ENCODE assay signal across 8 mouse cellular contexts in genomic region chr13:23738677-23739068, GRCm38 (mm10). TPM values are rescaled to one million over a fixed set of nuclear protein-coding genes. Genes with fewer than 3 reads are reported as not detected.
A peak's percentile ranks its signal among the peaks of the same experiment; 100 is the strongest.
DNase-seq lines count a peak whose midpoint lies in the region; ATAC-seq and TF ChIP-seq lines count a peak whose summit lies in the region.

Gene Hist1h1c (plus strand): TSS chr13:23738808.

- TF ChIP-seq CTCF in C2C12 (IDR thresholded peaks at IDR 0.05; ENCODE audit: control insufficient read depth, insufficient read depth, insufficient read length) = no peak
- no peak for TF ChIP-seq CTCF in brain, embryonic 14.5 days (IDR thresholded peaks at IDR 0.05; ENCODE audit: borderline replicate concordance, extremely low read depth, insufficient read depth, insufficient read length)
- no peak; the same call in 1 of the 2 replicates for TF ChIP-seq CTCF in liver, adult 2 months (IDR thresholded peaks at IDR 0.05; ENCODE audit: low read depth, low read length)

- H3K4me2 ChIP-seq in heart, embryonic 11.5 days = peak within 1 kb of the TSS; percentile 95
- H3K4me2 ChIP-seq in kidney, embryonic 16.5 days (replicated peaks; ENCODE audit: low read depth, low read length) = peak within 1 kb of the TSS; percentile 84

- H3K9ac ChIP-seq in heart, embryonic 11.5 days (ENCODE audit: low read depth, low read length) = peak within 1 kb of the TSS; percentile 96
- H3K9ac ChIP-seq in kidney, embryonic 16.5 days (replicated peaks; ENCODE audit: low read length) = peak within 1 kb of the TSS; percentile 82
- H3K9ac ChIP-seq in liver, adult 2 months (ENCODE audit: low read depth, low read length) = peak within 1 kb of the TSS; percentile 67

- H3K27ac ChIP-seq in heart, embryonic 11.5 days (ENCODE audit: low read depth, low read length) = peak within 1 kb of the TSS; percentile 100
- peak within 1 kb of the TSS; percentile 99 for H3K27ac ChIP-seq in kidney, embryonic 16.5 days (ENCODE audit: low read length)
- peak within 1 kb of the TSS; percentile 68 for H3K27ac ChIP-seq in liver, adult 2 months (replicated peaks; ENCODE audit: insufficient read depth, low read depth, low read length)

- H3K79me2 ChIP-seq in C2C12 (ENCODE audit: control insufficient read depth, insufficient read depth) = no peaks in the 10 kb centered on the region
- H3K79me2 ChIP-seq in liver, adult 2 months (ENCODE audit: control insufficient read depth, insufficient read depth, low read length) = no peaks in the 10 kb centered on the region

- no peaks in the 10 kb centered on the region for H3K27me3 ChIP-seq in C2C12 (ENCODE audit: control insufficient read depth, insufficient read depth, insufficient read length)
- H3K27me3 ChIP-seq in erythroblast, embryonic 14.5 days (ENCODE audit: control insufficient read depth) = no peaks in the 10 kb centered on the region
- H3K27me3 ChIP-seq in heart, embryonic 11.5 days (ENCODE audit: control insufficient read depth, insufficient read depth, low read length) = no peaks in the 10 kb centered on the region
- no peaks in the 10 kb centered on the region for H3K27me3 ChIP-seq in kidney, embryonic 16.5 days (ENCODE audit: insufficient read depth, low read length)
- H3K27me3 ChIP-seq in liver, adult 2 months (ENCODE audit: control insufficient read depth, insufficient read depth, low read length) = no peaks in the 10 kb centered on the region

- H3K36me3 ChIP-seq in C2C12 (ENCODE audit: control insufficient read depth, insufficient read depth) = no peaks in the 10 kb centered on the region
- H3K36me3 ChIP-seq in erythroblast, embryonic 14.5 days (ENCODE audit: control insufficient read depth) = peaks cover 5% of the 10 kb centered on the region
- no peaks in the 10 kb centered on the region for H3K36me3 ChIP-seq in heart, embryonic 11.5 days (ENCODE audit: control insufficient read depth, insufficient read depth, low read length)
- H3K36me3 ChIP-seq in kidney, embryonic 16.5 days (ENCODE audit: insufficient read depth, low read length) = no peaks in the 10 kb centered on the region
- H3K36me3 ChIP-seq in liver, adult 2 months (ENCODE audit: control insufficient read depth, insufficient read depth, low read length) = no peaks in the 10 kb centered on the region

- no peaks in the 10 kb centered on the region for H3K9me3 ChIP-seq in erythroblast, embryonic 14.5 days (ENCODE audit: control insufficient read depth, low read length)
- H3K9me3 ChIP-seq in heart, embryonic 11.5 days (replicated peaks; ENCODE audit: control insufficient read depth, low read length) = no peaks in the 10 kb centered on the region
- H3K9me3 ChIP-seq in kidney, embryonic 16.5 days (ENCODE audit: low read length) = no peaks in the 10 kb centered on the region

- ATAC-seq in heart, embryonic 11.5 days (replicated peaks; ENCODE audit: insufficient number of reproducible peaks, low FRiP score, low TSS enrichment) = peak; percentile 93
- ATAC-seq in kidney, embryonic 16.5 days (ENCODE audit: low FRiP score, low TSS enrichment) = peak; percentile 95
- ATAC-seq in monocyte, adult 5-6 weeks (replicated peaks; ENCODE audit: insufficient number of reproducible peaks, low FRiP score, low TSS enrichment, poor library complexity, severe bottlenecking) = peak; percentile 78

- DNase-seq in brain, embryonic 14.5 days (ENCODE audit: low read depth) = peak; percentile 97
- peak; percentile 64 for DNase-seq in liver, adult 2 months (ENCODE audit: extremely low read depth, low read depth, low spot score)
- peak; percentile 93 to 95 for DNase-seq in spleen, postnatal 36 days (ENCODE audit: low spot score in 2 of 2)

- WGBS in heart, embryonic 11.5 days (ENCODE audit: insufficient replicate concordance) = 0% methylated on average over 34 of the region's 38 CpGs
- under 1% methylated on average over 32 of the region's 38 CpGs for WGBS in kidney, embryonic 16.5 days
- WGBS in liver, adult 2 months = under 1% methylated on average over 38 of the region's 38 CpGs

- peak; percentile 83; the same call in 1 of the 2 replicates for TF ChIP-seq POLR2A in brain, embryonic 14.5 days (IDR thresholded peaks at IDR 0.05; ENCODE audit: borderline replicate concordance, extremely low read depth, insufficient read depth, insufficient read length, poor library complexity, severe bottlenecking)
- TF ChIP-seq POLR2A in liver, adult 2 months (IDR thresholded peaks at IDR 0.05; ENCODE audit: extremely low read depth, insufficient read depth, low read length) = peak; percentile 98

- H3ac ChIP-seq in C2C12 (ENCODE audit: control insufficient read depth, insufficient read length, low read depth) = peak within 1 kb of the TSS; percentile 49

- H3K4me1 ChIP-seq in erythroblast, embryonic 14.5 days (ENCODE audit: control insufficient read depth) = peaks cover 41% of the 10 kb centered on the region
- H3K4me1 ChIP-seq in heart, embryonic 11.5 days (ENCODE audit: control insufficient read depth, insufficient read depth, low read length) = peaks cover 4% of the 10 kb centered on the region; the same call in 1 of the 2 replicates
- H3K4me1 ChIP-seq in kidney, embryonic 16.5 days (ENCODE audit: insufficient read depth, low read length) = peaks cover 13% of the 10 kb centered on the region
- H3K4me1 ChIP-seq in liver, adult 2 months (ENCODE audit: control insufficient read depth, insufficient read depth, low read length) = peaks cover 4% of the 10 kb centered on the region; the same call in 1 of the 2 replicates

- H3K4me3 ChIP-seq in C2C12 (ENCODE audit: insufficient read depth, poor library complexity, severe bottlenecking) = peak within 1 kb of the TSS; percentile 38
- H3K4me3 ChIP-seq in erythroblast, embryonic 14.5 days (replicated peaks) = peak within 1 kb of the TSS; percentile 71
- peak within 1 kb of the TSS; percentile 69 for H3K4me3 ChIP-seq in heart, embryonic 11.5 days (ENCODE audit: low read depth, low read length)
- peak within 1 kb of the TSS; percentile 58 for H3K4me3 ChIP-seq in kidney, embryonic 16.5 days (ENCODE audit: low read length)
- H3K4me3 ChIP-seq in liver, adult 2 months (ENCODE audit: insufficient read depth, low read depth, low read length) = peak within 1 kb of the TSS; percentile 63

- peaks cover 1% of the 10 kb centered on the region for H3K79me3 ChIP-seq in C2C12 (ENCODE audit: low read depth)

TF ChIP-seq in C2C12, 6 proteins besides CTCF, POLR2A, EP300 and RAD21:
- TF ChIP-seq FOSL1 (IDR thresholded peaks at IDR 0.05; ENCODE audit: insufficient read depth, low read length, poor library complexity, severe bottlenecking) (no peak), CEBPB (IDR thresholded peaks at IDR 0.05; ENCODE audit: low read depth) (no peak), MYOG (IDR thresholded peaks at IDR 0.05; ENCODE audit: control insufficient read depth, extremely low read depth, insufficient read length) (no peak), MAX (IDR thresholded peaks at IDR 0.05) (no peak)

RNA-seq across cellular contexts. Expression of gene Hist1h1c, which starts in this region (rescaled TPM):
- polyA plus RNA-seq in C2C12 (2012; fragmentation: generic; extraction: Trizol) = 45.9 TPM
- polyA plus RNA-seq in brain, embryonic 14.5 days (2012; rRNA removed) = 12.1 and 16.0 TPM in 2 replicates
- polyA plus RNA-seq in erythroblast, embryonic 14.5 days (2012) = 54.6 and 94.3 TPM in 2 replicates
- 24.6 TPM in 2 replicates for polyA plus RNA-seq in heart, embryonic 11.5 days (2014; fragmentation: Nextera tagmentation; extraction: Ambion mirVana)
- polyA plus RNA-seq in kidney, embryonic 16.5 days (2015; fragmentation: Nextera tagmentation; extraction: Ambion mirVana) = 25.6 and 28.3 TPM in 2 replicates
- total RNA-seq in liver, adult 2 months (2014; rRNA removed) = 43.6 and 68.1 TPM in 2 replicates
- 20.9 and 31.6 TPM in 2 replicates for polyA plus RNA-seq in liver, adult 2 months (2012; rRNA removed)
- 589 to 739 TPM (median 677 TPM) in 3 replicates for total RNA-seq in monocyte, adult 5-6 weeks (2017)

Comparison
In these comparisons a context has a peak if more than half of its experiments do, and no peak if none do; other contexts are left out.
1. Peak in every context shown above with its lines: DNase-seq, ATAC-seq, H3K4me3 ChIP-seq and H3K27ac ChIP-seq.